Mouse (Mus musculus) left cerebral cortex, postnatal 14 days (tissue): ENCODE data around the gene Rnasel. TPM values are rescaled to one million over a fixed set of nuclear protein-coding genes. Genes with fewer than 3 reads are reported as not detected.
"Not testable (repeated sequence)": the region's sequence is repeated elsewhere in the genome, so short reads cannot be mapped to it uniquely, and the experiment has no call there.

Experiments
- DNase-seq, 2 experiments: peaks; one replicate each; pipeline ENCODE4 v3.0.0; 2021 to 2022; ENCODE audit warnings: low spot score in 2 of 2, mixed read lengths in 1 of 2
- intact Hi-C: fragments of 180-260 bp; cut with DNase I; formaldehyde crosslinking; loops from one replicate; pipeline ENCODE4 v1.15.1; 2025
- total RNA-seq, 2 experiments: library from RNA; stranded (reverse); gene quantifications; 2 replicates each; pipeline ENCODE4 v1.2.3; 2021

Rnasel gene
- total RNA-seq, 2 experiments from 2014 or later, result 7.6 to 8.3 TPM

GRCm38 (mm10) chr1:153753725-153754464 is 4.7 kb downstream of the Rnasel start:
- DNase-seq, result no peak
- intact Hi-C loops, result no loop called here

DNA sequence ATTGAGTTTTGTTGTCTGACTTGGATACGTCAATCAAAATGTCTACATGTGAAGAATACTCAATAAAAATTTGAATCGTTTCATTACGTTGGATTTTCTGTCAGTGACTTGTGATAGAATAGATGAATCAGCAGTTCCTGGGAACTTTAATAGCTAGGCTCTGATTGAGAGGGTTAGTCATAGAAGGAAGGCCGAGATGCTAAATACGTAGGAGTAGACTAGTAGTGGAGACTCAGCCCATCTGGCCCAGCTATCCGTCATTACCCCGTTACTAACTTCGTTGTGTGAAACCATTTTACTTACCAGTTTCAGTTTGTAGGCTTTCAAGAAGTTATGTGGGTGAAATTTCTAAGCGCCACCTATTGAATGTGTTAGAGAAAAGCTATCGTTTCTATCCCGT is 14.9 kb downstream of the Rnasel start:
- no peak for DNase-seq
- intact Hi-C loops, result no loop called here

DNA sequence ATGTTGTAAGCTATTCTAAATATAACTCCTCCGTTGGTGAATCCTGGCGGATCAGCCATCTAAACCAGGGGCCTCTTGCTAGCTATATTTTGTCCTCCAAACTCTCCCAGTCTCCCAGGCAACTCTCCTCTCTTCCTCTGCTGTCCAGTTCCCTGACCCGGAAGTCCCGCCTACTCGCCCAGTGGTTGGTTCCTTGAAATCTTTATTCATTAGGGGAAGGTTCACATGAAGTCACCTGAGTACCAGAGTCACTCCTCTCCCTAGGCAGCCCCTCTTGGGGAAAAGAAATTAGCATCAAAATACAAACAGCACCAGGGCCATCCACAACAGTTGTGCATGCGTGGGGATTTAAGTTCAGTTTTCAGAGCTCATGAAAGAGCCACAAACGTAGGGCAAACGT is 17.1 kb downstream of the Rnasel start:
- DNase-seq, result no peak
- intact Hi-C loops, result no loop called here

DNA sequence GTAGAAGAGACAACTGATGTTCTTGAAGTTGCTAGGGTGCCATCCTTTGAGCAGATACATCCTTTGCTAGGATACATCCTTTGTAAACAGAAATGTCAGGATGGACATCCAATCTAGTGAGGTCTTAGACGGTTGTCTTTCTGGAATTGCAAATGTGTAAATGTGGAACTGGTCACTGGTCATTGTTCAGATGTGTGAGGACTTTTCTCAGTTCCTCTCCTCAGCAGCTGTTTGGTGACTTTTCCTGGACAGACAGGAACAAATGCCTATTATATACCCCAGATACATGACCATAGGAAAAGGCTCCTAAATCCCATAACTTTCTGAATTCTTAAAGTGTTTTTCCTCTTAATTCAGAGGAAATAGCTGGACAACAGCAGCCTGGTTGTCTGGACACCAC is 18.1 kb downstream of the Rnasel start:
- intact Hi-C loops, result no loop called here

GRCm38 (mm10) chr1:153768465-153768864 is 19.2 kb downstream of the Rnasel start:
- intact Hi-C loops, result no loop called here
- no peak for DNase-seq

More for the DNA sequence above, 18.1 kb downstream of the Rnasel start:
- no peak for DNase-seq

- intact Hi-C loops, result not testable (repeated sequence)
Measured at GRCm38 (mm10) chr1:153769571-153769970, 20.3 kb downstream of the Rnasel start.

DNA sequence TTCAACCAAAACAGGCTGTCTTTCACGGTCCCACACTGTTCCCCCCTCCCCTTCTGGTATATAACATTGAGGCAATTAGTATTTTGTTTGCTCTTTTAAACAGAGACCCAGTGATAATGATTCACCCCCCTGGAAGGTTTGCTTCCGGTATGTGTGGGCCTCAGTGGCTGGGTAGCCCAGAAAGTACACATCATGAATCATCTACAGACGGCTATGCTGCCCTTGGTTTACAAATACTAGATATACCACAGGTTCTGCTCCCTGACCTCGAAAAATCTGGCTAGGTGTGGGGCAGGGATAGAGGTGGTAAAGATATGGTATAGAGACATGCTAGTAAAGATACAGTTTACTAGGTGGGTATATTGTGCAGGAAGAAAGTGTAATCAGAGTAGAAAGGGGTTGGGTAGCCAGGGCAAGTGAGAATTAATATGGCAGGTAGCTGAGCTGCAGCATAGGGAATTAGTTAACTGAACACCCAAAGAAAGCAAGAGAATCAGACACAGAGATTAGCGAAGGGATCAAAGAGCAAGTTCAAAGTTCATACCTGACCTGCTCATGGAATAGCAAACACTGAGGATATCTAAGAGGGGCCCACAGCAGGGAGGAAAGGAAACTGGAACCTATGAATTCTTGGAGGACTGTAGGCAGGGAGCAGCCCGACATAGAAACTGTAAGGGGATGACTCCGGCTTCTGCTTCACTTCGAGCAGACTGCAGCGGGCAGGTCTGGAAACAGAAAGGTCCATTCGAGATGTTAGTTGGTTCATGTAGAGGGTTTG is 21.0 kb downstream of the Rnasel start:
- intact Hi-C loops, result no loop called here
- DNase-seq, result no peak

More at GRCm38 (mm10) chr1:153769571-153769970, 20.3 kb downstream of the Rnasel start:
- not testable (repeated sequence) for DNase-seq

- DNase-seq, result no peak
- intact Hi-C loops, result no loop called here
Measured at GRCm38 (mm10) chr1:153770776-153771167, 21.5 kb downstream of the Rnasel start.

DNA sequence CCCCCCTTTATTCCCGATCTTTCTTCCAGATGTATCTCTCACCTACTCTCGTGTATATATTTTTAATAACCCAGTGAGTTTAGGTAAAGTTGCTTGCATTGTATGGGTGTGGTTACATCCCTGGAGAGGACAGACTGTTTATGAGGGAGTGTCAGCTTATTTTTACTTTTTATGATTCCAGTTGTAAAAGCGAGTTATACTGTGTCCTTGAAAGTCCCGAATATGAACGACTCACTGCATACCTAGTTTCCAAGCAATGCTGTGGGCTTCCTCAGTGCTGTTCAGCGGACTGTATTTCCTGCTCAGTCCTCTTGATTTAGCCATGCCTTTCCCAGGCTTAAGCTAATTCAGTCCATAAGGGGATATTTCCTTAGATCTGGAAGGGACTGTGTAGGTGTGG is 25.9 kb downstream of the Rnasel start:
- no peak for DNase-seq

DNA sequence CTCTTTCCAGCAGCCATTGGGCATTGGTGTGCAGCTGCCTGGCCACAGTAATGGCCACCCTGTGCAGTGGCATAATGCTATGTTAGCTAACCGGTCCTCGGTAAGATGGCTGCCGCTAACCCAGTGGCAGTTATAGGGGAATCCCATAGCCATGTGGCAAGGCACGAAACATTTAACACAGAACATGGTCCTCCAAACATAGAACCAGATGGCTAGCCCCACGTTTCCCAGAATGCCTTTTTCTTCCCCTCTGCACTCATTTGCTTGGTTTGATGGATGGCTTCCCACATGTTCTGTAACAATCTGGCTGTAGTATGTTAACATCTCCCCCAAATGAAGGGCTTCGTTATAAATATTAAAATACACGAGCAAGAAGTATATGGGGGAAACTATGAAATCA is 27.0 kb downstream of the Rnasel start:
- DNase-seq, result no peak
- intact Hi-C loops, result no loop called here

More for the DNA sequence above, 25.9 kb downstream of the Rnasel start:
- intact Hi-C loops, result no loop called here

GRCm38 (mm10) chr1:153778205-153778604 is 29.0 kb downstream of the Rnasel start:
- intact Hi-C loops, result no loop called here
- no peak for DNase-seq

DNA sequence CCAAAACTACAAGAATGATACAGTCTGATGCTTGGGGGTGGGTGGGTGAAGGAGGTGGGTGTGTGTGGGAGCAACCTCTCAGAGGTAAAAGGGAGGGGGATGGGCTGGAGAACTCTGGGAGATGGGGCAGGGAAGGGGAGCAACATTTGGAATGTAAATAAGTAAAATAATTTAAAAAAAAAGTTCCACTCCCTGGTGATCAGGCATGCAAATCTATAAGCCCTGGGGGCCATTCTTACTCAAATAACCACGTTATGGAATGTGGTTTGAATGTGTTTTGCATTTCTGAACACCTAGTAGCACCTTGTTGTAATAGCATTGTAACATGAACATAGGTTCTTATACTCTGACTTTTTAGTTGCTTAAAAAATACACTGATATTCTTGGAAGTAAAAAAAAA is 34.1 kb downstream of the Rnasel start:
- DNase-seq, result no peak
- intact Hi-C loops, result no loop called here

DNA sequence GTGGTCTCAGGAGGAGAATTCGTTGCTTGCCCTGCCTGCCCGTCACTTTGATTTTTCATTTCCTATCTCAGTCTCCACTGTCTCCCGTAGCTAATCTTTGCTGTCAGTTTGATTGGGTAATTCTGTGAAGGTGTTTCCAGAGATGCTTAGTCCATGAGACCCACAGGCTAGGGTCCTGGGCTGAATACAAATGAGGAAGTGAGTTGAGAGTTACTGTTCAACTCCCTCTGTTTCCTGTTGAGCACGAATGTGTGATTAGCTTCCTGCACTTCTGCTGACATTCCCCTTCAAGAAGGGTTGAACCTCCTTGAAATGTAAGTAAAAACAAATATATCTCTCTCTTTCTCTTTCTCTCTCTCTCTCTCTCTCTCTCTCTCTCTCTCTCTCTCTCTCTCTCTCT is 36.4 kb downstream of the Rnasel start:
- DNase-seq, result no peak
- intact Hi-C loops, result no loop called here

DNA sequence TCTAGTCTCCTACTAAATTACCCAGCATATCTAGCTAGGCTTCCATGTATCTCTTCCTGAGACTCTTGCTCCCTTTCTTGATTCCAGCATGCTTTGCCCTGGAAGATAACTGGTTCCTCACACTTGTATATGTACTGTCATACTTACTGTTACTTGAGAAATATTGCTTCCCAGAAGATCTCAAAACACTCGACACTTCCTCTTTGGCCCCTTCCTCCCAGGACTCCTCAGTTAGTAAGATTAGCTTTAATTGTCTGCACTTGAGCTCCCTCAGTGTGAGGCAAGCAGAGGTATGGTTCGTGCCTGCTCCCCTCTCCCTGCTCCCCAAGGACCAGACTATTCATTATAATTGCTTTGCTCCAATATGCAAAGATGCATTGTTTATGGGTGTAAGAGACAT is 41.5 kb downstream of the Rnasel start:
- no peak for DNase-seq
- intact Hi-C loops, result no loop called here

DNA sequence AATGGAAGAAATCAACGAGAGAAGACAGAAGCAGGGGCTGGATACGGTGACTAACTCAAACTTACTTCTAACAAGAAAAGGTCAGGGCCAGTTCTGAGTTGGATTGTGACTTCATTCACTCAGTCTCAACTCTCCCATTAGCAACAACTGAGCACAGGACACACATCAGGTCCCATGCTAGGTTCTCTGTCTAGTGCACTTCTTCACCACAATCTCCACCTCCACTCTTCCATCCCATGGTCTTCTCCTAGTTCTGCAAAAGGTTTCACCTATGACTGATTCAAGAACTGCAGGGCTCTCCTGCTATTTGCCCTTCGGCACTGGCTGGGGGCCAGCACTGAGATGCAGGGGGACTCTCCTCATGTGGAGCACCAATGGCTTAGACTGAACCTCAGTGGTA is 45.0 kb downstream of the Rnasel start:
- DNase-seq, result no peak
- intact Hi-C loops, result no loop called here

DNA sequence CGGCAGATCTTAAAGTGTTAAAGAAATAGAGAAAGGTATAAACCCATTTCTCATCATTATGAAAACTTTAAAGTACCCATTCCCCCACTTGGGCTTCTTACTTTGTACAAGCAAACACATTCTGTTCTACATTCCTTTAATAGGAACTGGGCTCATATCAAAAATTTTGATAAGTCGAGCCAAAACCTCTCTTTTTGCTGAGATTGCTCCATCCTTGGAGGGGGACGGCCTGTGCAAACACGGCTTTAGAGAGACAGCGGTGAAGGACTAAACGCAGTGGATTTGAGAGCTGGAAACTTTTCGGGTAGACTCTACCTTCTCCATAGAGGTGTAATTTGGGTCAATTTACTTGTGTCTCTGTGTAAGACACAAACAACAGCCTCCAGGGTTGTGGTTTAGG is 53.5 kb downstream of the Rnasel start:
- intact Hi-C loops, result no loop called here
- DNase-seq, result no peak

- intact Hi-C loops, result no loop called here
- DNase-seq, result no peak
Measured at GRCm38 (mm10) chr1:153803530-153803929, 54.3 kb downstream of the Rnasel start.

DNA sequence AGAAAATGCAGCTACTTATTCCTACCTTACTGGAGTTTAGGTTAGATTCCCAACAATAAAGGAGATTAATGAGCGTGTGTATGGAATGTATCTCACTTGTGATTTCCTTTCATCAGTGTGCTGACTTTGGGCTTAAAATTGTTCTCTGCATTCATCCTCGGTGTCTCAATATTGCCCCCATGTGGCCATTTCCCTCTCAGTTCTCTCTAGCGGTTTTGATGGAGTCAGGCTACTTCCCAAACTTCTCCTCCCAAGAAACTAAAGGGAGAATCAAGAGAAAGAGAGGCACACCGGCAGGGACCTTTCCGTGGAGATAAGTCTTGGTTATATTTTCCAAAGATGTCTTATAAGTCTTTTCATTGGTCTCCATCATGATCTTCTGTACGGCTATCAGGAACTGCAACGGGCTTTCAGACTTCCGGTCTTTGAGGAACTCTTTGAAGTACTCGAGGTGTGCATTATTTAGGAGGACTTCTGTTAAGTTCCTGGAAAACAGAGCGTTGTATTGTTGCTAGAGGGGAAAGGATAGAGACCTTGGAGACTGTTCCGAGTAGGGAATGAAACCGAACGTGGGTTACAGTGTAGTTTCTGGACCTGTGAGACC is 58.3 kb downstream of the Rnasel start:
- peak; percentile 78 to 83 for DNase-seq
- intact Hi-C loops, result loop anchor here (5.0 kb wide), 2 partner anchors 60 to 375 kb away; partner anchors contain the start of gene Rnasel
